Mouse (Mus musculus) right cerebral cortex, postnatal 10 days (tissue): ENCODE data around the gene Btc.

ENCODE experiments used
- DNase-seq, 2 experiments: peaks; one replicate each; pipeline ENCODE4 v3.0.0; 2021; ENCODE audit warnings: low spot score in 2 of 2

The Btc gene

GRCm38 (mm10) chr5:91402339-91403211, at the start of gene Btc:
Btc (minus strand) TSS chr5:91402994.
- DNase-seq = peak; percentile 39 to 58

GRCm38 (mm10) chr5:91444981-91445517, 42.3 kb upstream of the Btc start:
- DNase-seq = peak; percentile 32 to 75

GRCm38 (mm10) chr5:91436563-91436962, 33.8 kb upstream of the Btc start:
- no peak for DNase-seq

GRCm38 (mm10) chr5:91434723-91435658, 32.2 kb upstream of the Btc start:
- DNase-seq = no peak

GRCm38 (mm10) chr5:91428547-91428946, 25.8 kb upstream of the Btc start:
- no peak for DNase-seq

GRCm38 (mm10) chr5:91413814-91414213, 11.0 kb upstream of the Btc start:
- DNase-seq = no peak

GRCm38 (mm10) chr5:91404263-91404662, 1.5 kb upstream of the Btc start:
- no peak for DNase-seq

- no peak for DNase-seq
Observed at GRCm38 (mm10) chr5:91403281-91403680, 487 bp upstream of the Btc start.

GRCm38 (mm10) chr5:91400493-91401096, 2.2 kb downstream of the Btc start:
- no peak for DNase-seq

GRCm38 (mm10) chr5:91375467-91375866, 27.3 kb downstream of the Btc start:
- no peak for DNase-seq

- DNase-seq = peak; percentile 50 to 59
Observed at GRCm38 (mm10) chr5:91368061-91368565, 34.7 kb downstream of the Btc start.

GRCm38 (mm10) chr5:91366925-91367324, 35.9 kb downstream of the Btc start:
- DNase-seq = peak; percentile 32 to 53

GRCm38 (mm10) chr5:91363274-91363991, 39.4 kb downstream of the Btc start:
- DNase-seq = peak; percentile 36 to 62

- no peak for DNase-seq
Observed at GRCm38 (mm10) chr5:91352645-91353044, 50.1 kb downstream of the Btc start.

- DNase-seq = no peak
Observed at GRCm38 (mm10) chr5:91345681-91346080, 57.1 kb downstream of the Btc start.

- DNase-seq = no peak
Observed at GRCm38 (mm10) chr5:91345064-91345463, 57.7 kb downstream of the Btc start.

- DNase-seq = no peak
Observed at GRCm38 (mm10) chr5:91341981-91342760, 60.6 kb downstream of the Btc start.

GRCm38 (mm10) chr5:91334227-91334626, 68.6 kb downstream of the Btc start:
- no peak for DNase-seq

- no peak for DNase-seq
Observed at GRCm38 (mm10) chr5:91332079-91332865, 70.5 kb downstream of the Btc start.
